Mouse (Mus musculus): ENCODE data around the gene Tmem104.

Tmem104 gene

DNA sequence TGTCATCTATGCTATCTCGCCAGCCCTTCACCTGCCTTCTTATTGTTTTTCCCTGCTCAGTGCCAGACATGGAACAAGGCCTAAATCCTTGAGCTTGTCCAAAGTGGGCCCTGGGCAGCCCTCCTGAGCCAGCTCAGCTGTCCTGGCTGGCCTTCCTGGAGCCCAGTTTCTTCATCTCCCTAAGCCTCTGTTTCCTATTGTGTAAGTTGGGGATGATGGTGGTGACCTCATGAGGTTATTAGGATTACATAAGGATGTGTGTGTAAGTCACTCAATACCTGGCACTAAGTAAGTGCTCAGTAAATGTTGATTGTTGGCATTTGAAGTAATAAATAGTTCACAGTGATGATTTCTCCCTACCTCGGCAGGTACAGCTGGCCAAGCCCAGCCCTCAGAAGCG, 20.5 kb upstream of the Tmem104 start:
- no peak for DNase-seq (ENCODE audit: low spot score in 2 of 2)

GRCm38 (mm10) chr11:115167631-115168249, 19.5 kb upstream of the Tmem104 start:
- no peak for DNase-seq (ENCODE audit: low spot score in 2 of 2)

GRCm38 (mm10) chr11:115169430-115169829, 17.9 kb upstream of the Tmem104 start:
- DNase-seq (ENCODE audit: low spot score in 2 of 2): no peak

- no peak for DNase-seq (ENCODE audit: low spot score in 2 of 2)
Observed at GRCm38 (mm10) chr11:115171125-115171524, 16.2 kb upstream of the Tmem104 start.

DNA sequence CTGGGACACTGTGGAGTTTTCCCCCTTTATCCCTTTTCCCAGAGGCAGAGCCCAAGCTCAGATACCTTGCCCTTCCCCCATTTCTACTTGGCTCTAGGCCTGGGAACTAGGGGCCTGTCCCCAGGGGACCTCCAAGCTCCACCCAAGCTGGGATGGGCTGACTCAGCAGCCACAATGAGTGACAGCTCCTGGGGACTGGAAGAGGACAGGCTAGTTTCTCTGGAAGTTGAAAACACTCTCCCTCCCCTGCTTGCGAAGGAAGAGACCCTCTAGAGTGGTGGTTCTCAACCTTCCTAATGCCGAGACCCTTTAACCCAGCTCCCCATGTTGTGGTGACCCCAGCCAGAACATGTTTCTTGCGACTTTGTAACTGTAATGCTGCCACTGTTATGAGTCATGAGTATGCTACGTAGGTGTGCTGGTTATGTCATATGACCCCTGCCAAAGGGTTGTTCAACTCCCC, 14.4 kb upstream of the Tmem104 start:
- DNase-seq (ENCODE audit: low spot score in 2 of 2): peak in 1 of 2 experiments; percentile 23

- no peak for DNase-seq (ENCODE audit: low spot score in 2 of 2)
Observed at GRCm38 (mm10) chr11:115173549-115174339, 13.5 kb upstream of the Tmem104 start.

GRCm38 (mm10) chr11:115176399-115177190, 10.7 kb upstream of the Tmem104 start:
- DNase-seq (ENCODE audit: low spot score in 2 of 2): no peak

- DNase-seq (ENCODE audit: low spot score in 2 of 2): no peak
Observed at GRCm38 (mm10) chr11:115177559-115178195, 9.6 kb upstream of the Tmem104 start.

- DNase-seq (ENCODE audit: low spot score in 2 of 2): no peak
Observed at GRCm38 (mm10) chr11:115178766-115179165, 8.5 kb upstream of the Tmem104 start.

GRCm38 (mm10) chr11:115179191-115179590, 8.1 kb upstream of the Tmem104 start:
- DNase-seq (ENCODE audit: low spot score in 2 of 2): peak in 1 of 2 experiments; percentile 25

DNA sequence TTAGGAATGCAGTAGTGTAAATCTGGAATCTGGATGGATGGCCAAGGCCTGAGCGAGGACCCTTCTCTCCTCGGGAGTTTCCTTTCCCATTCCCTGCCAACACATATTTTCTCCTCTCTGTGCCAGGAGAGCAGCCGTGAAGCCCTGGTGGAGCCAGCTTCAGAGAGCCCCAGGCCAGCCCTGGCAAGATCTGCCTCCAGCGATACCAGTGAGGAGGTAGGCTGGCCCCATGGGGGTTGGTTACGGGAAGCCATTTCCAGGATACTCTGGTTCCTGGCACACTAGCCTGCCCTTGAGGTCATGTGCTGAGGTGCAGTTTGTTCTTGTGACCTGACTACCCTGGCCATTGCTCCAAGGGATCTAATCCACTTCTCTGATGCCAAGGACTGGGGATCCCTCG, 7.4 kb upstream of the Tmem104 start:
- no peak for DNase-seq (ENCODE audit: low spot score in 2 of 2)

GRCm38 (mm10) chr11:115181913-115182638, 5.2 kb upstream of the Tmem104 start:
- DNase-seq (ENCODE audit: low spot score in 2 of 2): peak; percentile 67 to 79

DNA sequence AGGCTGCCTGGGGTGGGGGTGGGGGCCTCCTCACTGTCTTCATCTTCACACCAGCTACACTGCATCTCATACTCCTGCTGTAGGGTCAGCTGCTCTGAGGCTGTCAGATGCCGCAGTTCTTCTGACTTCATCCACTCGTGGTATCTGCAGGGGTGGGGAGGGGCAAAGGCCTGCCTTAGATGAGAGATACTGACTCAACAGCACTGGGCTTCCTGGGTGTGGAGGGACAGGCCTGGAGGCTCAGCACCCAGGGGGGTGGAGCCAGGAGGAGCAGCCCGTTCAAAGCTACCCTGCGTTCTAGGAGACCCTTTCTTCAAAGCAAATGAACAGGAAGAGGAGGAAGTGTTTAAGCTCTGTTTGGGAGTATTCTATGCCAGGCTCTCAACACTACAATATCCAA, 2.3 kb upstream of the Tmem104 start:
- no peak for DNase-seq (ENCODE audit: low spot score in 2 of 2)

- DNase-seq (ENCODE audit: low spot score in 2 of 2): no peak
Observed at GRCm38 (mm10) chr11:115187693-115188092, 406 bp downstream of the Tmem104 start, which contains the start of gene Nat9. Nat9 (minus strand) TSS chr11:115187859.

DNA sequence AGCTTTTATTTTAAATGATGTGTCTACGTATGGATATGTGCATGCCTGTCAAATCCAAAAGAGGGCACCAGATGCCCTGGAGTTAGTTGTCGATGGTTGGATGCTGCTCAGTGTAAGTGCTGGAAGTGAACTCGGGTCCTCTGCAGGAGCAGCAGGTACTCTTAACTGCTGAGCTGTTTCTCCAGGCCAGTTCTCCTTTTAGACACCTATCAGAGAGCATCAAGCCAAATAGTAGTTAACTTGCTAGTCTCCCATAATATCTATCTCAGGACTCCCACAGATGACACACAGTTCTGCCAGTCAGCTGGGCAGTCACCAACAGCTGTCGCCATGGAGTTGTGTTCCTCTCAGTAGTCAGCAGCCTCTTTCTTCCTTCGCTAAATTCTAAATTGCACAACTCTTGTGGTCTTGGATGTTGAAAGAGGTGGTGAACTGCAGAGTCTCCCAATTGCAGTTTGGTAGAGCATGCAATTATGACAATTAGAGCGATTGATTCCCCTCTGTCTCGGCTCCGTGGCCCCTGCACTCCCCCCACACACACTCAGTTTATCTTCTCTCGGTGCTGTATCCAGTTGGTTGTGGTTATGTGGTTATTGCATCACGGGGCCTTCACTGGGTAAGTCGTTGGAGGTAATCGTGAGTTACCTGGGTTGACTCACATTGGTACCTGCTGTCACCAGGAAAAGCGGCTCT, 1.4 kb downstream of the Tmem104 start:
- no peak for DNase-seq (ENCODE audit: low spot score in 2 of 2)

DNA sequence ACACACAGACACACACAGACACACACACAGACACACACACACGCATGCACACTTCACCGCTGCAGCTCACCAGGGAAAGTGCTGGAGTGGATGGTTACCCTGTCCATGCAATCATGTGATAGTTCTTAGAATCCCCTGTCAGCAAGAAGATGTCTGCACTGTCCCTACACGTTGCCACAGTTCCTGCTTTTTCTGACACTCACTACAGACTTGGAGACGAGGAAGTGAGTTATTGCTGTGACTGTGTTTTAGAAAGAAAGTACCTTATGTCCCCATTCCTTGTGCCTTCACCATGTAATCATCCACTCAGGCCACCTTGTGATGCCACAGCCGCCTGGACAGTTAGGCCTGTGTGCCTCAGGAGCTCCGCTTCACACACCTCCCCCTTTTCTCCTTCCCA, 2.0 kb downstream of the Tmem104 start:
- DNase-seq (ENCODE audit: low spot score in 2 of 2): no peak

DNA sequence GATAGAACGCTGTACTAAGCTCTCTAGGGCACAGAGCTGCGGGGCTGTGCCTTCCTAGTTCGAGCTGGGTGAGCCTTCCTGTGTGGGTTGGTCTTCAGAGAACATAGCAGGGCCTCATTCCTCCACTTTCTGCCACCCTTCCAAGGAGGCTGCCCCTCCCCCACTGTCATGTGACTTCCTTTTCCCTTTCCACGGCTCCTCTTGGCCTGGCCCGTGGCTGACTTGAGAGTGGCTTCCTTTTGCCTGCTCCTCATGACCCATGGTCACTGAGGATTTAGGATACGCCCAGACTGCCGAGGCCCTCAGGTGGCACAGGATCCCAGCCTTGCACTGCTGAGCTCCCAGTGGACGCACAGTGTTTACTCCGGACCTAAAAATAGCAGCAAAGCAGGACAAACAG, 4.9 kb downstream of the Tmem104 start:
- no peak for DNase-seq (ENCODE audit: low spot score in 2 of 2)

DNA sequence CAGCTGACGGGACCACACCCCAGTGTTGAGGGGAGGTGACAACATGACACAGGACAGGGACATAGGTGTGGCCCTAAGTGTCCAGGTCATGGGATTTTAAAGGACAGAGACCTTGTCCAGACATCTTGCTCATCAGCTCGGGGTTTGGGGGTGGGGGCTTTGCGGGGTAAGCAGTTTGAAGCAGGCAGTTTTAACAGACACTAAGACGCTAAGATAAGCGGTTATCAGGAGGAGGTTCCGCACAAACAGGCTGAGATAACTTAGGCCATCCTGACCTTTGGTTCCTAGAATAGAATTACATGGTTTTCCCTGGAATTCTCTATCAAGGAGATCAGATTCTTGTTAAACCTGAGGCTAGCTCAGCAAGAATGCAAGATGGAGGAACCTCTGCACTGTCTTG, 7.4 kb downstream of the Tmem104 start:
- DNase-seq (ENCODE audit: low spot score in 2 of 2): no peak

DNA sequence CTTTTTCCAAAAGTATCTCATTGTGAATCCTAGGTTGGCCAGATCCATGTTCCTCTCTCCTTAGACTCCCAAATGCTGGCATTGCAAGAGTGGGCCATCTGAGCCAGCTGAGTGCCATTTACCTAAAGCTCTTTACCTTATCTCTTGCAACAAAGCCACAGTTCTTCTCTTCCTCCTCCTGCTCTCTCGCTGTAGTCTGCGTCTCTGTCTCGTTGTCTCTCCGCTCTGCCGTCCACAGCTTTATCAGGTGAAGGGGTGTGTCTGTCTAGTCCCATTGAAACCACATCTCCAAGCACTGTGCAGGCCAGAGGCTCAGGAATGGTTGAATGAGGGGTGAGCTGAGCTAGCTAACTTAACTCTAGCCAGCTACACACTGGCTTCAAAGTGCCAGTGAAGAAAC, 8.6 kb downstream of the Tmem104 start:
- DNase-seq (ENCODE audit: low spot score in 2 of 2): no peak

- DNase-seq (ENCODE audit: low spot score in 2 of 2): no peak
Observed at GRCm38 (mm10) chr11:115197558-115197957, 10.3 kb downstream of the Tmem104 start.

Measured in right cerebral cortex, adult 2 months (tissue).